Mouse (Mus musculus): Measurements from ENCODE around the gene Pex11g.

The Pex11g gene

DNA sequence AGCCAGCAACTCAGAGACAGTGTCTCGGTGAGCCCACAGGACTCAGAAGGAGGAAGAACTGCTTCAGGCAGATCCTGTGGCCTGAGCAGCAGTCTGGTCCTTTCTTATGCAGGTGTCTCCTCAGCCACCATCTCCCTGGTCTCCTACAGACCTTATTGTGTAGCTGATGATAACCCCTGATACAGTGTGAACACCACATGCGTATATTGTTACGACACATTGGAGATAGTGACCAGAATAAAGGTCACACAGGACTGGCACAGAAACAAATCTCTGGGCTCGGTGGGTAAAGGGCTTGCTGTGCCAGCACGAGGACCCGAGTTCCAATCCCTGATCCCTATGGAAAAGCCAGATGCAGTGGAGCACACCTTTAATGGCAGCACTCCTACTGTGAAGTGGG, 51.8 kb downstream of the Pex11g start:
- no peak for DNase-seq (ENCODE audit: low read depth)

DNA sequence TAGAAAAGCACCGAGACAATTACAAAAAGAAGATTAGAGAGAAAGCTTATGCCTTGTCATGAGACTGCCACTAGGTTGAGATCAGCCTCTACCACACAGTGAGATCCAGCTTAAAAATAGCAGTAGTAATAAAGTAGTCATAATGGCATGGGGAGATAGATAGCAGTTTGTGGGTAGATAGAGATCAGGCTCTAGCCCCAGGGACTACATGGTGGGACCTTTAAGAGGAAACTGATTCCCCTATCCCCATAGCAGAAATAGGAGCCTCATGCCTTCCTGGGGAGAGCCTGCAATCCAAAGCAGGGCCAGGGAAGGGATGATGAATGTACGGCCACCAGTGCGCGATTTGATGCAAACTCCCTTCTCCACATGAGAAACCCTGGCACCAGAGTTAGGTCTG, 52.2 kb downstream of the Pex11g start:
- no peak for DNase-seq (ENCODE audit: low read depth)

DNA sequence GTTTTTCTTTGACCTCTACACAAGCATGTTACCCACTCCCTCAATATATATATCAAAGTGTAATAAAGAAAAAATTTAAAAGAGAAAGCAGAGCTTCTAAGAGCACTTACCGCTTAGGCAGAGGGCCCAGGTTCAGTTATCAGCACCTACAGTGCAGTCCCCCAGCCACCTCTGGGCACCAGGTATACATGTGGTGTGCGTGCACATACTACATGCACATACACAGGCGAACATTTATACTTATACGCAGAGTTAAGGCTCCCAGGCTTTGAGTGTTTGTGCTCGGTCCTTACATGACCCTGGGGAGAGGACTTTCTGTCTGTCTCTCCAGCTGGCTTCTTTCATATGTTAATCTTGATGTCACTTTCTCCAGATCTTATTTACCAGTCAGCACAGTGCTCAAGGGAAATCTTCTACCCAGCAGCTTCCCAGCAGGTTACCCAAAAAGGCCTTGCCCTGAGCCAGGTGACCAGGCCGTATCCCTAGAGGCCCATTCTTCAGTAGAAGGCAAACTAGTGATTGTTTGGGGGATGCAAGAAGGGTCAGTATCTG, 52.8 kb downstream of the Pex11g start:
- DNase-seq (ENCODE audit: low read depth): no peak

DNA sequence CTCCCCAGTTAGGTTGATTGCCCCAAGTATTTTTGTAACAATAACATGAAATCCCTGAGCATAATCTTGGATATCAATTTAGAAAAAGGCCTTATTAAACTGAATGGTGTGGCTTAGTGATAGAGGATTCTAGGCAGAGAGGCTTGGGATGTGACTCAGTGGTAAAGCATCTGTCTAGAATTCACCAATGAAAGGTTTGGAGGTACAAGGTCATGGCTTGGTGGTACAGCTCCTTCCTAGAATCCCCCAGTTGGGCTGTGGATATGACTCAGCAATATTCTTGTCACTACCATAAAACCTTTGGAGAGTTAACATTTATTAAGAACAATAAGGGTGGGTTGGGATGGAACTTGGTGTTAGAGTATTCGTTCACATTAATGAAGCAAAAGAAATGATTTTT, 54.7 kb downstream of the Pex11g start:
- DNase-seq (ENCODE audit: low read depth): no peak

DNA sequence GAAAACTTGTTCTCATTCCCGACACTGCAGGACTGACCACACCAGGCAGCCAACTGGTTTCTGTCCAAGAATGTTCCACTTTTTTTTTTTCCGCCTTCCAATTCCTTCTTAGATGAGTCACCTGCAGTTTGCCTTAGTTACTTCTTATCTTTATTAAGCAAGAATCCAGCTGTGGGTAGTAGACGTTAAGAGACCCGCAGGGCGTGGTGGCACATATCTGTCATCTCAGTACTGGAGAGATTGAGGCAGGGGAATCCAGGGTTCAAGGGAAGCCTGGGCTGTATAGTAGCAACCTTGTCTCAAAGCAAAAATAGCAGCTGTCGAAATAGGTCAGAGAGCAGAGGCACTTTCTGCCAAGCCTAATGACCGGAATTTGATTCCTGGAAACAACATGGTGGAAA, 55.6 kb downstream of the Pex11g start:
- no peak for DNase-seq (ENCODE audit: low read depth)

DNA sequence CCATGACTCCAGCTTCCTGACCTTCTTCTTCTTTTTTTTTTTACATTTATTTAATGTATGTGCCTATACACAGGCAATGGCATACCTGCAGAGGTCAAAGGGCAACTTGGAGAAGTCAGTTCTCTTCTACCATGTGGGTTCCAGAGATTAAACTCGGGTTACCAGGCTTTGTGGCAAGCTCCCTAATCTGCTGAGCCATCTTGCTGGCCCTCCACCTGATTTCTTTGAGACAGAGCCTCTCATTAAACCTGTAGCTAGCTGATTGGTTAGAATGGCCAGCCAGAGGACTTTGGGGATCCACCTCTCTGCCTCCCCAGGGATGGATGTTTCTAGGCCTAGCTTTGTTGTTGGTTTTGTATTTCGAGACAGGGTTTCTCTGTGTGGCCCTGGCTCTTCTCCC, 56.4 kb downstream of the Pex11g start:
- no peak for DNase-seq (ENCODE audit: low read depth)

DNA sequence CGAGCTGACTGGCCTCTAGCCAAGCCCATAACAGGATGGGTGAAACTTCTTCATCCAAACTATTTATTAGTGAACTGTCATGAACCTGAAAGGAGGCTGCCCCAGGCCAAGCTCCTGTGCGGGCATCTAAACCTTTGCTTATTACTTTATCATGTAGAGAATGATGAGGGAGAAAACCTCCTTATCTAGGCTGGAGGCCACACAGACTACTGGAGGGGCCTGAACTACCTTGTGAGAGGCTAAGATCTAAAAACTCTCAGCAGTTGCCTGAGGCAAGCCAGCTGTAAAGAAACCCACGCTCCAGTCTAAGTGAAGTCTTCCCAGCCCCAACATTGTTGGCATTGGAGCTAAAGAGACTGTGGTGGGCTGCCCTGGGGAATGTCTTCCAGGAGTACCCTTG, 60.1 kb downstream of the Pex11g start:
- DNase-seq (ENCODE audit: low read depth): no peak

Data from c-Kit-positive CD71-negative TER-119-negative erythroid progenitor cells, embryonic 14.5 days (primary cell).